Mouse (Mus musculus): ENCODE results near the gene Tnip1.

GRCm38 (mm10) chr11:54931405-54932093 is 31.2 kb downstream of the Tnip1 start:
- peak; percentile 64; the same call in 1 of the 2 replicates for TF ChIP-seq CTCF (IDR thresholded peaks at IDR 0.05; ENCODE audit: borderline replicate concordance, extremely low read depth, insufficient read depth, insufficient read length)
- TF ChIP-seq POLR2A (IDR thresholded peaks at IDR 0.05; ENCODE audit: borderline replicate concordance, extremely low read depth, insufficient read depth, insufficient read length, poor library complexity, severe bottlenecking), result no peak

Data from brain, embryonic 14.5 days (tissue).